Mouse (Mus musculus) heart, postnatal 0 days (tissue): ENCODE measurements around the gene Olfr156.

Experiments
- CTCF ChIP-seq: IDR thresholded peaks from 2 replicates; pipeline ENCODE4 v1.5.1; 2016; ENCODE audit warnings: antibody characterized with exemption, control low read depth, low read depth
- EP300 ChIP-seq: IDR thresholded peaks from 2 replicates; pipeline ENCODE4 v1.6.1; 2016; ENCODE audit warnings: antibody characterized with exemption, low read depth

DNA sequence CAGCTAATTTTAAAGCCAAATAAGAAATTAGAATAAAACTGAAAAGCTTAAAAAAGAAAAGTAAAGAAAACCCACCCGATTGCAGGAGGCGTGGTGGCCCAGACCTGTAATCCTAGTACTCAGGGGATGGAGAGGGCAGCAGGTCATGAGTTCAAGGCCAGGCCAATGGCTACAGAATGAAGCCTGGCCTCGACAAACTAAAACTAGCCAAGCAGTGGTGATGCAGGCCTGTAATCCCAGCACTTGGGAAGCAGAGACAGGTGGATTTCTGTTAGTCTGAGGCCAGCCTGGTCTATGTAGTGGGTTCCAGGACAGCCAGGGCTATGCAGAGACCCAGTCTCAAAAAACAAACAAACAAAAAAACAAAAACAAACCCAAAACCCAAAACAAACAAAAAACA, 14.6 kb upstream of the Olfr156 start:
- TF ChIP-seq CTCF (no peak), EP300 (no peak)
